Mouse (Mus musculus) small intestine, adult 2 months (tissue): ENCODE measurements around the gene Fbxw2.

Source experiments
- CTCF ChIP-seq: fragments of 200-500 bp; IDR thresholded peaks from 2 replicates; pipeline ENCODE4 v1.5.1; 2012; ENCODE audit warnings: low read depth, mild to moderate bottlenecking, control low read depth, inconsistent platforms, low read length, moderate library complexity, mixed read lengths; ENCODE audit not compliant: insufficient replicate concordance, insufficient read length; ENCODE audit errors: extremely low read depth
- POLR2A ChIP-seq: fragments of 200-500 bp; IDR thresholded peaks from 2 replicates; pipeline ENCODE4 v1.6.1; 2012; ENCODE audit warnings: low read depth, mild to moderate bottlenecking, control low read depth, inconsistent platforms, low read length, moderate library complexity

GRCm38 (mm10) chr2:34795426-34795825 is 30.7 kb downstream of the Fbxw2 start:
- TF ChIP-seq CTCF = no peak
- TF ChIP-seq POLR2A = no peak
